Mouse (Mus musculus) megakaryocyte progenitor cell, adult 5-6 weeks (primary cell): Measurements from ENCODE around the gene Kcne1l. TPM values are rescaled to one million over a fixed set of nuclear protein-coding genes. Genes with fewer than 3 reads are reported as not detected.
A peak's percentile ranks its signal among the peaks of the same experiment; 100 is the strongest.

ENCODE experiments used
- ATAC-seq: replicated peaks from 2 replicates; pipeline ENCODE4 v1.8.0; 2016; ENCODE audit warnings: mild to moderate bottlenecking, moderate TSS enrichment, inconsistent platforms; ENCODE audit not compliant: poor library complexity
- total RNA-seq, 2 experiments: library from RNA; stranded (forward) in 1 of 2; stranded (reverse) in 1 of 2; fragments of 157-497, 149-512 nt in 1 of 2; fragments of 200-1000 nt in 1 of 2; gene quantifications; 2 replicates each; pipeline versions ENCODE4 v1.2.3 to v1.2.4; 2015 to 2017

Gene Kcne1l
- total RNA-seq (2015) (not detected in 2 replicates), total RNA-seq (2017) (not detected in 2 replicates)

GRCm38 (mm10) chrX:142305869-142306581 lies at the start of gene Kcne1l:
Gene Kcne1l (minus strand): TSS chrX:142306294.
- ATAC-seq: peak; percentile 29; the same call in 1 of the 2 replicates

- ATAC-seq: no peak
These were observed 30.1 kb upstream of the Kcne1l start for GRCm38 (mm10) chrX:142336207-142336606.

GRCm38 (mm10) chrX:142335502-142335901 lies 29.4 kb upstream of the Kcne1l start:
- ATAC-seq: no peak

- ATAC-seq: peak; percentile 55
These were observed 19.7 kb upstream of the Kcne1l start for GRCm38 (mm10) chrX:142325760-142326159.

GRCm38 (mm10) chrX:142316106-142316505 lies 10.0 kb upstream of the Kcne1l start:
- ATAC-seq: no peak

GRCm38 (mm10) chrX:142315270-142315669 lies 9.2 kb upstream of the Kcne1l start:
- ATAC-seq: peak; percentile 88

- ATAC-seq: peak; percentile 78
These were observed 8.4 kb upstream of the Kcne1l start for GRCm38 (mm10) chrX:142314307-142315024.

- ATAC-seq: no peak
These were observed 4.3 kb upstream of the Kcne1l start for GRCm38 (mm10) chrX:142310431-142310830.

GRCm38 (mm10) chrX:142305010-142305868 lies 855 bp downstream of the Kcne1l start:
- no peak for ATAC-seq

- no peak for ATAC-seq
These were observed 1.5 kb downstream of the Kcne1l start for GRCm38 (mm10) chrX:142304592-142304991.

- no peak for ATAC-seq
These were observed 2.6 kb downstream of the Kcne1l start for GRCm38 (mm10) chrX:142303456-142303855.

- ATAC-seq: no peak
These were observed 20.2 kb downstream of the Kcne1l start for GRCm38 (mm10) chrX:142285905-142286304.

GRCm38 (mm10) chrX:142276573-142276972 lies 29.5 kb downstream of the Kcne1l start:
- ATAC-seq: no peak

GRCm38 (mm10) chrX:142276031-142276430 lies 30.1 kb downstream of the Kcne1l start:
- no peak for ATAC-seq

Other genes with a start within 250 kb of the Kcne1l start
- not detected in 2 replicates for gene Gucy2f, start 109.4 kb downstream of the Kcne1l start, total RNA-seq (2015)
- gene Gucy2f, start 109.4 kb downstream of the Kcne1l start, total RNA-seq (2017): not detected in 2 replicates
- gene Nxt2, start 79.5 kb downstream of the Kcne1l start, total RNA-seq (2015): 12.1 and 15.9 TPM in 2 replicates
- 13.5 and 20.9 TPM in 2 replicates for gene Nxt2, start 79.5 kb downstream of the Kcne1l start, total RNA-seq (2017)
- gene Acsl4, start 84.2 kb upstream of the Kcne1l start, total RNA-seq (2015): 34.5 TPM in 2 replicates
- gene Acsl4, start 84.2 kb upstream of the Kcne1l start, total RNA-seq (2017): 27.2 and 29.8 TPM in 2 replicates